Mouse (Mus musculus) erythroblast, embryonic 14.5 days (primary cell): ENCODE measurements around the gene Macrod1.

Experiments
- GATA1 ChIP-seq: IDR thresholded peaks from 2 replicates; pipeline ENCODE4 v1.6.1; 2012; ENCODE audit warnings: low read length, inconsistent platforms, mixed read lengths
- TAL1 ChIP-seq: IDR thresholded peaks from 3 replicates; pipeline ENCODE4 v1.6.1; 2012; ENCODE audit warnings: low read length, inconsistent platforms, mixed read lengths

- TF ChIP-seq TAL1: no peak
- no peak for TF ChIP-seq GATA1
Observed at GRCm38 (mm10) chr19:7213010-7213409, 156.4 kb downstream of the Macrod1 start.
